Mouse (Mus musculus): ENCODE data around the gene Ctdsp2.

The Ctdsp2 gene

GRCm38 (mm10) chr10:126978277-126978994 lies at the start of gene Ctdsp2:
Ctdsp2 (plus strand) TSS chr10:126978717.
- DNase-seq (ENCODE audit: low spot score in 2 of 2): peak; percentile 99 to 100

DNA sequence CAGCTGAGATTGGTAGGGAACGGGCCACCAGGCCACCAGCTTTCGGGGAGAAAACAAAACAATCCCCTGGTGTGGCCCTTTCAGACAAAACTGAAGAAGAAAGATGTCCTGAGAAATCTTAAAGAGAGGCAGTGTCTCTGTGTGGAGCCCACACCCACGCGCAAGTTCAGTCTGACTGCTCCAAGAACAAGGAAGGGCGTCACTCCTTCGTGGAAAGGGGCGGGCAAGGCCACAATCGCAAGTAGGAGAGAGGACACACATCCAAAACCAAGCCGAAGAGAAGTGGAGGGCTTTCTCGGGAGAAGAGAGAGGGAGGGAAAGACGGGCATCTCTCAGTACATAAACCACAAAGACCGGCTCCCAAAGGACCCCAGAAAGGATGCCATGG lies 49.7 kb upstream of the Ctdsp2 start:
- peak in 1 of 2 experiments; percentile 53 for DNase-seq (ENCODE audit: low spot score in 2 of 2)

DNA sequence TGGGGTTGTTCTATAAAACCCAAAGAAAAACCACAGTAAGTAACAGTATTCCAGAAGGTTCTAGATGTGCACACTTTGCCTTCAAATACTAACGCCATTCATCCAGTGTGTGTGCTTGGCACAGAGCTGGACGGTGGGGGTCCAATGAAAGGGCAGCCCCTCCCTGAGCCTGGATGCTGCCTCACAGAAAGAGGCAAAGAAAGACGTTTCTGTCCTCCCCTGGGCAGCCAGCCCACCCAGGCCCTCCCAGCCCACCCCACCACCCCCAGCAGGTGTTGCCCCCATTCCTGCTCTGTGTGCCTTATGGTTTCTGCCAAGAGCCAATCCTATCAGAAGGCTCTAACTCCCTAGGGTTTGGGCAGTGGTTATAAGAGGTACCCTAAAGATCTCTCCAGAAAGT lies 49.0 kb upstream of the Ctdsp2 start:
- DNase-seq (ENCODE audit: low spot score in 2 of 2): no peak

DNA sequence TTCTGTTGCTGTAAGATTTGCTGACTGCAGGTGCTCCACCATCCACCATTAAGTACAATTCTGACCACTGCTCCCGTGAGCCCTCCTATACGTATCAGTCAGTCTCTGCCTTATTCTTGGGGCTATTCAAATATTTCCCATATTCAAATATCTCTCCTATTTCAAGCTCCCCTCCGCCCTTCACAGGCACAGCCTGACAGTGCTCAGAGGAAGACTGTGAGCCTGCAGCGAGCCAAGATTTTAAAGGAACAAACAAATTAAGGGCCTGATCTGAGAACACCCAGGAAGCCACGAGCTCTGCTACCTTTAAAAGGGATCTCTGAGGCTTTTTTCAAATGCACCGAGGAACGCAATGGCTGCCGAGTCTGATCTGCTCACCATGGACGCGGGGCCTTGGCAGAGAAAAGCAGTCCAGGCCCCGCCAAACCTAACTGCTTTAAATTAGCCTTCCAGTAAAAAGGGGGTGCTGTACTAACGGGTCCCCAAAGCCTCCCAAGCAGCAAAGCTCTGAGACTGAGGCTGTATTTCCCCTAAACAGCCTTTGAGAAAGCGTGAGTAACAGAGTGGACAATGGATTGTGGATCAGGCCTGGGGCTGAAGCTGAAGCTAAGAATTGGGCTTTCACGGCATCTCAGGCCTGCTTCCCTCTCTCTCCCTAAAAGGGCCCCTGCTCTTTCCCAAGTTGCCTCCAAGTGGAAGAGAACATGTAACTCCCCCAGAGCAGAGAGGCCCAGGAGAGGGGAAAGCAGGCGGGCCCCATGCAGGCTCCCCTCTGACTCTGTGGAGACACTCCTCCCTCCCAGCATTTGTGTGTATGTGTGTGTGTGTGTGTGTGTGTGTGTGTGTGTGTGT lies 48.0 kb upstream of the Ctdsp2 start:
- no peak for DNase-seq (ENCODE audit: low spot score in 2 of 2)

DNA sequence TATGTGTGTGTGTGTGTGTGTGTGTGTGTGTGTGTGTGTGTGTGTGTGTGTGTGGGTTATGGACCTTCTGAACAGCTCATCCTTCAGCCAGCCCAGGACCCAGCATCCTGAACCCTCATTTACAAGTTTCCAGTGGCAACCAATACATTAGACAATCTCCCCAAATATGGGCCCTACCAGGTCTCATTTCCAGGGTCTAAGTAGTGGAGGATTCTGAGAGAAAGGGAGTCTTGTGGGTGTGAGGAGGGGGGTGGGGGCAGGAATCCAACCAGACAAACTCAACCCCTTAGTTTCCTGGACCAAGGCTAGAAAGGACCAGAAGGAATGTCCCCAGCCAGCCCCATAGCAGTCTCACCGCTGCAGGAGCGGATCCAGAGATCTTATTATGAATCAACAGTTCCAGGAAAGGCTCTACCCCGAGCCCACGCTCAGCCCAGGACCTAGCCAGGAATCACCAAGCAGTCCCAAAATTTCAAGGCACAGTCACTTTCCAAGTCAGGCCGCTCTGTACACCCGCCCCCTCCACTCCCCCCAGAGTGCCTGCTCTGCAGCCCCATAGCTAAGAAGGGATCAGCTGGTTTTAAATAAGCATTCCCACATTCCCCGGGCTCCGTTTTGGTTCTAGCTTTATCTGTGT lies 47.3 kb upstream of the Ctdsp2 start:
- peak; percentile 43 to 74 for DNase-seq (ENCODE audit: low spot score in 2 of 2)

GRCm38 (mm10) chr10:126931760-126932139 lies 46.8 kb upstream of the Ctdsp2 start:
- no peak for DNase-seq (ENCODE audit: low spot score in 2 of 2)

GRCm38 (mm10) chr10:126934561-126934960 lies 44.0 kb upstream of the Ctdsp2 start:
- DNase-seq (ENCODE audit: low spot score in 2 of 2): no peak

DNA sequence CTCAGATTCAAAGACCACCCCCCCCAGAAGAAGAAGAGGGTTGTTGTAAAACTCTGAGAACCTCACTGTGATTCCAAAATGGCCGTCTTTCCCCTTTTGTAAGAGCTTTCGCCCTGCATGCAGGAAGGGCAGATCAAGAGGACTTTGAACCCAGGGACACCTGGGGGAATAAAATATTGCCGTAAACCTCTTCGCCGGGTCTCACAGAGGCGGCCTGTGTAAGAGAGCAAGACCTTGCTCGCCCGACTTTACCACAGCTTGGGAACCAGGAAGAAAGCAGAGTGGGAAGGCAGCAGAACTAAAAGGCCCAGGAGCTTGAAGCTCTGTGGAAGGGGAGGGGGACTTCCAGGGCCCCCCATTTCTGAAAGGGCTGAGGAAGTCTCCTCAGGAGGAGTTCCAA lies 43.4 kb upstream of the Ctdsp2 start:
- DNase-seq (ENCODE audit: low spot score in 2 of 2): no peak

- peak; percentile 54 to 70 for DNase-seq (ENCODE audit: low spot score in 2 of 2)
Measured at GRCm38 (mm10) chr10:126935556-126936381, 42.7 kb upstream of the Ctdsp2 start.

DNA sequence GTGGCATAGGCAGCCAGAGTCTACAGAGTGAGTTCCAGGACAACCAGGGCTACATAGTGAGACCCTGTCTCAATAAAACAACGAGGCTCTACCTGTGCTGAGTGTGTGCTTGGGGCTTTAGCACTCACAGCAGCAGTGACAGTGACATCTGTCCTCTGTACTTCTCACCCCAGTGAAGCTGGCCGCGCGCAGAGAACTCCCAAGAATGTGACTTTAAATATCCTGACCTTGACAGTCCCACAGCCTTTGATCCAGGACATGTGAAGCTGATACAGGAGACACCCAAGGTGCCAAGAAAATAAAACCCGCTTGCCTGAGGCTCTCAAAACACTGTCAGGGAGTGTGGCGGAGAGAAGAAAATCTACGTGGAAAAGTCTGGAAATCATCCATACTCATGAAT lies 37.6 kb upstream of the Ctdsp2 start:
- DNase-seq (ENCODE audit: low spot score in 2 of 2): no peak

DNA sequence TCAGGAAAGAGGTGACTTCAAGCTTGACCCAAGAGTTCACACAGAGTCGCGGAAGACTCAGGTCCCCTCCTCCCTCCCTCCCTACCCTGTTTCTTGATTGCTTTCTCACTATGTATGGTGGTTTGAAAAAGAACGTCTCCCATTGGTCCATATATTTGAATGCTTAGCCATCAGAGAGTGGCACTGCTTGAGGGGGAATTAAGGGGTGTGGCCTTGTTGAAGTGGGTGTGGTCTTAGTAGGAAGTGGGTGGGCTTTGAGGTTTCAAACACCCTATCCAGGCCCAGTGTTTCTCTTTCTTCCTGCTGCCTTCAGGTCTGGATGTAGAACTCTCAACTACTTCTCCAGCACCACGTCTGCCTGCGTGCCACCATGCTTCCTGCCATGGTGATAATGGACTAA lies 33.0 kb upstream of the Ctdsp2 start:
- no peak for DNase-seq (ENCODE audit: low spot score in 2 of 2)

DNA sequence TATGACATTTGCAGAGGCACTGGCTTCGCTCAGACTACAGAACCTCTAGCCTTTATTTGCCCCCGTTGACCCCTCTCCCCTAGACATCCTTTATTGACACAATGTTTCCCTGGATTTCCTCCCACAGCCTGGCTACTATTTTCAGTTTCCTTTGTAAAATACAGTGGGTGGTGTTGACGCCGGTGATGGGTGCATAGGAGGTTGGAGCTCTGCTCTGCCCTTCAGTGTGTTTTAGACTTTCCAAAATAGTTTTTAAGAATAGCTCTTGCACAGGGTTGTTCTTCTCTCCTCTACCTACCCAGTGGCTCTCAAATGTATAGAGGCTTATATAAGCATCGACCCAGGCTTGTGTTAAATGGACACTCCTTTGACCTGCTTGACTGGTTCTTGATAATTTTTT lies 28.7 kb upstream of the Ctdsp2 start:
- DNase-seq (ENCODE audit: low spot score in 2 of 2): no peak

DNA sequence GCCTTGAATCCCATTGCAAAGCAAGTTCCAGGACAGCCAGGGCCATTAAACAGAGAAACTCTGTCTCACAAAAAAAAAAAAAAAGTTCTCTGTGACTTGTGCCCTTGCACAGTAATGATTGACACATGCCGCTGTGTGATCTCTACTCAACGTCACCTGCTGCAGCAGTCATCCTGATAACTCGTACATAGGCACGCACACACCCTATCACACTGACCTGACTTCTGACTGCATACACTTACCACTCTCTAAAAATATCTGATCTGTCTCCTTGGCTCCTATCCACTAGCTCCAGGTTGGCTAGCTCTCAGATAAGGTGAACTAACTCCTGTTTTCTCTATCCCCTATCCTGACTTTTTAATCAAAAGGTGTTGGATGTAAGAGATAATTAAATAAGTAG lies 27.9 kb upstream of the Ctdsp2 start:
- DNase-seq (ENCODE audit: low spot score in 2 of 2): no peak

DNA sequence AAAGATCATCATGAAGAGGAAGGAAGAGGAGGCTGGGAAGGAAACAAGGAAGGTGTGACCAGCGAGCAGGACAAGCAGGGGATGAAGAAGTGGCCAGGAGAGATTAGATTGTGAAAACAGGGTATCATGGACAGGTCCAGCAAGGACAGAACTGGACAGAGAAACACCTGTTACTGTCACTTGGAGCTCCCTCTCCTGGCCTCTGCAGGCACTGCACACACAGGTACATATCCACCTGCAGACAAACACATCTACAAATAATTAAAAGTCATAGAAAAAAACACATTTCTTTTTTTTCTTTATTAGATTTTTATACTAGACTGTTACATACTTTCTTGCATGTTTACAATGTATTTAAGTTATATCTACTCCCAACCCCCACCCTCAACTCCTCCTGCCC lies 26.1 kb upstream of the Ctdsp2 start:
- DNase-seq (ENCODE audit: low spot score in 2 of 2): no peak

DNA sequence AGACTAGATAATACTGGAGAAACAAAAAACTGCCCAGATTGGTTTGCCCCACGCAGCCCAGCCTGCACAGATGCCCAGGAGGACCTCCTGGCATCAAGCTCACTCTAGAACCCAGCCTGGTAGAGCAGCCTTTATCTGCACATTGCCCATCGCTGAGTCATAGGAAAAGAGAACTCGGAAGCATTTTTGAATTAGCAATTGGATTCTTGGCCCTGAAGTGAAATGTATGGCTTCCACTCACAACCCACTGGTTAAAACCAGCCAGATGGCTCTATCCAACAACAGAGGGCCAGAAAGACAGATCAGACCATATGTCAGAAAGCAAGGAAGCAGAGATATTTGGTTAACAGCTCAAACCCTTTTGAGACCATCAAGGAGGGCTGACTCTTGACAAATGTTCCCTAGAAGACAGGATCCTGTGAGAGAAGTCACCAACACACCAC lies 25.5 kb upstream of the Ctdsp2 start:
- DNase-seq (ENCODE audit: low spot score in 2 of 2): peak in 1 of 2 experiments; percentile 54

- DNase-seq (ENCODE audit: low spot score in 2 of 2): peak in 1 of 2 experiments; percentile 77
Measured at GRCm38 (mm10) chr10:126956692-126957358, 21.7 kb upstream of the Ctdsp2 start.

DNA sequence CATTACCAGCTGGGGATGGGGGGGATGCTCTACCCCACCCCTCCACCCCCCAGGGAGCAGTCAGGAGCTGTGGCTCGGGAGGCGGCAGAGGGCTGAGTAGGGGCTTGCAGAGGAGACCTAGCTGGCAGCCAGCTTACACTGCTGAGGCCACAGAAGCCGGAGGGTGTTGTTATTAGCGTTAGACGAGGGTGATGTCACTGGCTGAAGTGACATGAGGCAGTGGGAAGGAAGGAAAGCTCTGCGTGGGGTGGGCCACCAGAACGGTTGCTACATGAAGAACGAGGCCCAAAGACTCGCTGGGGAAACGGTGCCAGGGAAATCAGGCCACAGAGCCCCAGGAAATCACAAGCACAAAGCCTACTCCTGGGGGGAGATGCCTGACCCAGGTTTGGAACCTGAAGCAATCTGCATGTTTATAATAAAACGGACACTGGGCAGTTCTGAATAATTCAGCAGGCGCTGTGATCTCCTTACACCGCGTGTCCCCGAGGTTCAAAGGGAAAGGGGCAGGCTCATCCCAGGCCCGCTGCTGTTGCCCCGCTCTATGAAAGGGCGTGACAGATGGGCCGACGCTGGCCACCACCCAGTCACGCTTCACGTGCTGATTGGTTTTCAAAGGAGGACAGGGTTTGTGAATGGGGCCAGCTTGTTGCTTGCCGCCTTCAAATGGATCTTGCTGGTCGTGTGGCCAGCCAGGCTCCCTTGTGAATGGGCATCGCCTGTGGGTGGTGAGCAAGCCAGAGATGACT lies 21.0 kb upstream of the Ctdsp2 start:
- peak; percentile 56 to 57 for DNase-seq (ENCODE audit: low spot score in 2 of 2)

DNA sequence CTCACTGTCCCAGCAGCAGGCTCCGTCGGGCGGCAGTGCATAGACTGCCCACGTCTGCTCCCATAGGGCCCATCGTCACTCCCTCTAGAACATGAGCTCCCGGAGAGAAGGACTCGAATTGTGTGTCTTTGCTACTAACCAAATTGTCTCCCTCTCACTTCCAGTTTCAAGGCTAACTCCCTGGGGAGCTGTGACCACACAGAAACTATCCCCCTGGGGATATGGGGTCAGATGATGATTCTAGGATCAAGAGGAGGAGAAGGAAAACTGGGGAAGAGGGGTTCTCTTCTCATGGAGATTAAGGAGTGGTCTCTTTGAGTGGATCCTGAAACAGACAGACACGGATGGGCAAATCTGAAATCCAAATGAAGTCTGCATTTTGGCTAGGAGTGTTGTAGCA lies 18.0 kb upstream of the Ctdsp2 start:
- DNase-seq (ENCODE audit: low spot score in 2 of 2): no peak

- no peak for DNase-seq (ENCODE audit: low spot score in 2 of 2)
Measured at GRCm38 (mm10) chr10:126961757-126962156, 16.8 kb upstream of the Ctdsp2 start.

- DNase-seq (ENCODE audit: low spot score in 2 of 2): peak in 1 of 2 experiments; percentile 49
Measured at GRCm38 (mm10) chr10:126962271-126962965, 16.1 kb upstream of the Ctdsp2 start.
